Mouse (Mus musculus): Measurements from ENCODE around the gene Ctu2.

DNA sequence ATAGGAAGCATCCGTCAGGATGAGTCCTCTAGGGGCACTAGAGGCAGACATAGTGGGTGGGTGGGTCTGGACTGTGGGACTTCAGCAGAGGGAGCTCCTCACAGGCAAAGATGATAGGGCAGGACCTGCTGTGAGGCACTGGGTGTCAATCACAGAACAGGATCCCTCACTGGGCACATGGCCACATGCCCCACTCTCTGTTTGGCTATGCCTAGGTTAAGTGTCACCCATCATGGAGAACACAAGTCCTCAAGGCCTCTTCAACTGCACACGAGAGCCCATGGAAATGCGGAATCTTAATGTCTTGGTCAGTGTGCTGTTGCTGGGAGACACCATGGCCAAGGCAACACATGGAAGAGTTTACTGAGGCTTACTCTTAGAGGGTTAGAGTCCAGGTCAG, 52.0 kb downstream of the Ctu2 start:
- no peak for TF ChIP-seq POLR2AphosphoS5 (IDR thresholded peaks at IDR 0.05; ENCODE audit: insufficient replicate concordance, low read depth, low read length)
- TF ChIP-seq CTCF (IDR thresholded peaks at IDR 0.05; ENCODE audit: low read depth, low read length): no peak

All from G1E (cell line).